Mouse (Mus musculus): Measurements from ENCODE around the gene Lgsn. TPM values are rescaled to one million over a fixed set of nuclear protein-coding genes. Genes with fewer than 3 reads are reported as not detected.

The Lgsn gene
- not detected for polyA plus RNA-seq (2012; fragmentation: generic; extraction: Trizol)

GRCm38 (mm10) chr1:31176101-31176500, at the start of gene Lgsn:
Gene Lgsn, plus strand, starts transcription at chr1:31176401.

GRCm38 (mm10) chr1:31222564-31222963, 46.4 kb downstream of the Lgsn start, which contains the start of the genes 4931428L18Rik and Pih1d3:
Gene 4931428L18Rik, minus strand, starts transcription at chr1:31222684.
Gene Pih1d3, plus strand, starts transcription at chr1:31222838.

Other genes with a start within 250 kb of the Lgsn start
- gene AC153137.1, start 198.4 kb upstream of the Lgsn start, polyA plus RNA-seq (2012; fragmentation: generic; extraction: Trizol), result not detected
- gene 4931428L18Rik, start 46.3 kb downstream of the Lgsn start, polyA plus RNA-seq (2012; fragmentation: generic; extraction: Trizol), result under 1 TPM in 1 of 2 experiments, not detected in 1; 0.05 TPM
- not detected for gene Pih1d3, start 46.4 kb downstream of the Lgsn start, polyA plus RNA-seq (2012; fragmentation: generic; extraction: Trizol)